Mouse (Mus musculus) spleen, adult 2 months (tissue): Measurements from ENCODE around the gene Gm4858. TPM values are rescaled to one million over a fixed set of nuclear protein-coding genes. Genes with fewer than 3 reads are reported as not detected.
"Not testable (repeated sequence)": the region's sequence is repeated elsewhere in the genome, so short reads cannot be mapped to it uniquely, and the experiment has no call there.

Experiments
- DNase-seq, 2 experiments: peaks; one replicate each; pipeline versions ENCODE4 v3.0.0 to v3.0.0-alpha.2; 2012 to 2021; ENCODE audit warnings: low spot score in 2 of 2, low read depth in 1 of 2
- H3K27ac ChIP-seq: fragments of 200-500 bp; 2 replicates; pipeline ENCODE4 v1.5.1; 2012; ENCODE audit warnings: low read length, inconsistent platforms; ENCODE audit not compliant: insufficient read depth
- H3K27me3 ChIP-seq: fragments of 200-500 bp; 2 replicates; pipeline ENCODE4 v1.6.1; 2012; ENCODE audit warnings: mild to moderate bottlenecking, moderate library complexity, low read length, inconsistent platforms; ENCODE audit not compliant: control insufficient read depth, insufficient read depth
- H3K36me3 ChIP-seq: fragments of 200-500 bp; 2 replicates; pipeline ENCODE4 v1.6.1; 2012; ENCODE audit warnings: mild to moderate bottlenecking, low read length, inconsistent platforms; ENCODE audit not compliant: control insufficient read depth, insufficient read depth
- H3K4me1 ChIP-seq: fragments of 200-500 bp; 2 replicates; pipeline ENCODE4 v1.6.1; 2011; ENCODE audit warnings: inconsistent platforms; ENCODE audit not compliant: control insufficient read depth, insufficient read depth, insufficient read length
- H3K4me3 ChIP-seq: fragments of 200-500 bp; 2 replicates; pipeline ENCODE4 v1.5.1; 2011; ENCODE audit warnings: mild to moderate bottlenecking, inconsistent platforms; ENCODE audit not compliant: insufficient read depth, insufficient read length; ENCODE audit errors: extremely low read depth
- CTCF ChIP-seq: fragments of 200-500 bp; IDR thresholded peaks from 2 replicates; pipeline ENCODE4 v1.5.1; 2011; ENCODE audit warnings: mild to moderate bottlenecking, inconsistent platforms; ENCODE audit not compliant: insufficient read depth, insufficient read length, insufficient replicate concordance; ENCODE audit errors: extremely low read depth
- POLR2A ChIP-seq: fragments of 200-500 bp; IDR thresholded peaks from 2 replicates; pipeline ENCODE4 v1.6.1; 2011; ENCODE audit warnings: low read depth, low read length, inconsistent platforms
- WGBS: fragments of 180-500 bp; shearing (Covaris S2); methylation state at CpG from one replicate; pipeline ENCODE4 v1.1.7; 2018; 5-methylcytosine and 5-hydroxymethylcytosine counted together
- polyA plus RNA-seq: library from polyadenylated mRNA; depleted of rRNA; stranded (reverse); fragments of >200 nt; gene quantifications from 2 replicates; pipeline ENCODE4 v1.2.3, GENCODE M21; 2012; rRNA removed

The Gm4858 gene
- polyA plus RNA-seq, 1 experiment: not detected

- DNase-seq: no peak
- Histone ChIP-seq H3K27ac (no peak overlapping the region), H3K27me3 (no peaks in the 10 kb centered on the region), H3K4me1 (no peaks in the 10 kb centered on the region), H3K36me3 (no peaks in the 10 kb centered on the region), H3K4me3 (no peak overlapping the region)
- TF ChIP-seq CTCF (no peak), POLR2A (no peak)
- WGBS: 65% methylated on average over 10 of the region's 10 CpGs
Observed at GRCm38 (mm10) chr3:93052826-93053474, 15.7 kb upstream of the Gm4858 start.

- TF ChIP-seq CTCF (no peak), POLR2A (no peak)
- 82% methylated on average over 2 of the region's 2 CpGs for WGBS
- Histone ChIP-seq H3K27ac (no peak overlapping the region), H3K4me3 (no peak overlapping the region), H3K36me3 (no peaks in the 10 kb centered on the region), H3K27me3 (no peaks in the 10 kb centered on the region), H3K4me1 (no peaks in the 10 kb centered on the region)
- DNase-seq: no peak
Observed at GRCm38 (mm10) chr3:93086631-93087030, 18.0 kb downstream of the Gm4858 start.

GRCm38 (mm10) chr3:93093581-93093980 is 25.0 kb downstream of the Gm4858 start:
- H3K27ac ChIP-seq, DNase-seq, H3K4me3 ChIP-seq, H3K36me3 ChIP-seq, H3K27me3 ChIP-seq, H3K4me1 ChIP-seq: not testable (repeated sequence)
- 32% methylated on average over 1 of the region's 1 CpGs for WGBS

- no peak for DNase-seq
- Histone ChIP-seq H3K27ac (no peak overlapping the region), H3K36me3 (no peaks in the 10 kb centered on the region), H3K27me3 (no peaks in the 10 kb centered on the region), H3K4me3 (no peak overlapping the region), H3K4me1 (no peaks in the 10 kb centered on the region)
- WGBS: 84% methylated on average over 2 of the region's 2 CpGs
- no peak for TF ChIP-seq CTCF
- TF ChIP-seq POLR2A: no peak
Observed at GRCm38 (mm10) chr3:93096447-93096846, 27.8 kb downstream of the Gm4858 start.

GRCm38 (mm10) chr3:93111668-93112067 is 43.0 kb downstream of the Gm4858 start:
- no peaks in the 10 kb centered on the region for H3K27me3 ChIP-seq
- no peaks in the 10 kb centered on the region for H3K4me1 ChIP-seq
- WGBS: 50% methylated on average over 5 of the region's 5 CpGs
- H3K4me3 ChIP-seq: no peak overlapping the region
- H3K36me3 ChIP-seq: no peaks in the 10 kb centered on the region
- DNase-seq: no peak
- TF ChIP-seq POLR2A (no peak), CTCF (no peak)
- H3K27ac ChIP-seq: no peak overlapping the region

GRCm38 (mm10) chr3:93114481-93114880 is 45.9 kb downstream of the Gm4858 start:
- 5% methylated on average over 2 of the region's 2 CpGs for WGBS
- H3K4me3 ChIP-seq: no peak overlapping the region
- no peaks in the 10 kb centered on the region for H3K4me1 ChIP-seq
- H3K27ac ChIP-seq: no peak overlapping the region
- no peaks in the 10 kb centered on the region for H3K27me3 ChIP-seq
- no peak for DNase-seq
- no peak for TF ChIP-seq POLR2A
- no peaks in the 10 kb centered on the region for H3K36me3 ChIP-seq

GRCm38 (mm10) chr3:93119101-93119500 is 50.5 kb downstream of the Gm4858 start:
- no peaks in the 10 kb centered on the region for H3K27me3 ChIP-seq
- no peaks in the 10 kb centered on the region for H3K36me3 ChIP-seq
- TF ChIP-seq CTCF (no peak), POLR2A (no peak)
- DNase-seq: no peak
- H3K4me1 ChIP-seq: no peaks in the 10 kb centered on the region
- WGBS: 58% methylated on average over 4 of the region's 4 CpGs
- no peak overlapping the region for H3K27ac ChIP-seq
- no peak overlapping the region for H3K4me3 ChIP-seq

Other genes with a start within 250 kb of the Gm4858 start
- gene Kprp, start 241.6 kb upstream of the Gm4858 start, polyA plus RNA-seq: not detected in 2 replicates
- not detected in 2 replicates for gene Lce1l, start 217.5 kb upstream of the Gm4858 start, polyA plus RNA-seq
- not detected in 2 replicates for gene 2310050C09Rik, start 198.6 kb upstream of the Gm4858 start, polyA plus RNA-seq
- not detected in 2 replicates for gene Lce3a, start 142.6 kb upstream of the Gm4858 start, polyA plus RNA-seq
- not detected in 2 replicates for gene Lce3b, start 135.8 kb upstream of the Gm4858 start, polyA plus RNA-seq
- gene Lce3c, start 124.3 kb upstream of the Gm4858 start, polyA plus RNA-seq: not detected in 2 replicates
- not detected in 2 replicates for gene Lce3d, start 111.4 kb upstream of the Gm4858 start, polyA plus RNA-seq
- gene Lce3e, start 101.8 kb upstream of the Gm4858 start, polyA plus RNA-seq: not detected in 2 replicates
- gene Lce3f, start 76.6 kb upstream of the Gm4858 start, polyA plus RNA-seq: not detected in 2 replicates
- gene Crct1, start 53.1 kb upstream of the Gm4858 start, polyA plus RNA-seq: not detected in 2 replicates
- gene Lce1m, start 49.8 kb upstream of the Gm4858 start, polyA plus RNA-seq: not detected in 2 replicates
- not detected in 2 replicates for gene Crnn, start 76.0 kb downstream of the Gm4858 start, polyA plus RNA-seq
- not detected in 2 replicates for gene Flg2, start 128.5 kb downstream of the Gm4858 start, polyA plus RNA-seq
- not detected in 2 replicates for gene Flg, start 204.7 kb downstream of the Gm4858 start, polyA plus RNA-seq